Mouse (Mus musculus): ENCODE measurements at regions not wholly inside any gene's neighbourhood (a gene's known extent, or its start where the extent isn't known, plus 50 kb on each side); places are given as distances from the start of the nearest gene placed in this dataset.

DNA sequence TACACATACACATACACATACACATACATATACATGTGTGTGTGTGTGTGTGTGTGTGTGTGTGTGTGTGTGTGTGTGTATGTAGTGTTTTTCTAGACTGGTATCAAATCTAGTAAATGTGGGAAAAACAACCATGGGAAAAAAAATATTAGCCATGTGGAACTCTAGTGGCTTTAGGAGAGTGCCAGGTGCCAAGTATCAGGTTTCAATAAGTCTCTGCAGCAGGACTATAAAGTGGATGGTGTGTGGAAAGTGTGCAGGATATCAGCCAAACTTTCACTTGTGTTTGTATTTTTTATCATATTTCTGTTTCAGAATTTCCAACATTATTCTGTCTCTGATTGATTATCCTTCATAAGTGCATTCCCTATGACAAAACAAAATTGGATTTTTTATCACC lies 653.3 kb upstream of the Fam98a start:
- DNase-seq = no peak

GRCm38 (mm10) chr17:76184813-76185212 lies 633.1 kb upstream of the Fam98a start:
- DNase-seq = no peak

DNA sequence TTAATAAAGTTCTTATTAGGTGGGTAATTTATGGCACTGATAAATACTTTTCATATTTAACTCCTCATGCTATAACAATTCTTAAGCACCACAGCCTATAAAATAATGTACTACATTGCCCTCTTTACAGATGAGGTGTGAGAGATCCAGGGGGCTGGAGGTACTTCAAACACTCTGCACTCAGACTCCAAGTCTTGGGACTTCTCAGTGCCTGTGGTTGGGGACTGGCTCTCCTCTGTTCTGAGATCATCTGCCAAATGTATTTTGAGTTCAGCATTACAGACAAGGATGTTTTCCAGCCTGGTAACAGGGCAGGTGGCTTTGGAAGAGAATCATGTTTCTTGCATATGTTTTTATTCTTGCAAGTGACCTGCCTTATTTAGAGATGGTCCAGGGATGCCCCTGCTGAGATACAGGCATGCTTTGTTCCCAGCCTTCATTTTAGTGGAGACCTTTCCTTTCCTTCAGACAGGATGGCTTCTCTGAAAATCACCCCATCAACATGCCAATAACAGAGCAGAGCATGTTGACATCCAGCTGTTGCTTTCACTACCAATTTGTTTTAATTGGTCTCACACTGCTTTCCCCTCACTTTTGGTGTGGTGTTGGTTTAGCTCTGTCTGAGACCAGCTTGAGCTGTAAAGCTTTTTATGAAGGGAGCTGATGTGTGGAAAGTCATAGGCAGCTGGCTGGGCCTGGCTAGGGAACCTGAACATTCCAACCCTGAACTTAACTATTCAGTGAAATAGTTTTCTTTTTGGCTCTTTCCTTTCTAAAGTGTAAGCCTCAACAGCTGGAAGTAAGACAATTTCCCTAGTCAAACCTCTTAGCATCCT lies 585.1 kb upstream of the Fam98a start:
- no peak for DNase-seq

- no peak for DNase-seq
Observed at GRCm38 (mm10) chr17:76134030-76134429, 582.3 kb upstream of the Fam98a start.

DNA sequence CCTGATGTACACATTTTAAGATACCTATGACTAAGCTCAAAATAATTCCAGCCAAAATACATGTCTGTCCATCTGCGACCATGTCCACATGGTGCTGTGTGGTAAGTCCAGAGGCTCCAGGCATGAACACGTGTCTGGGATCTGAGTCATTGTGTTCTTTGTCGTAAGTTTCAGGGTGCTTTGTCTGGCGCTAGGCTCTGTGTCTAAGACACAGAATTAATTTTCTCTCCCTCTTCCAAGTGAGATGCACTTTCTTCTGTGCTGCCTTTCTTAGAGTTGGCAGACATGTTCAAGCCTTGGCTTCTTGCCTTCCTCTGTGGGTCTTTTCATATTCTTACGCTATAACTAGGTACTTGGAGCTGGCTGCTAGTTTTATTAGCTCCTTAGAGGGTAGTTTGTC lies 573.5 kb upstream of the Fam98a start:
- DNase-seq = no peak

- no peak for DNase-seq
Observed at GRCm38 (mm10) chr17:76111315-76112195, 559.8 kb upstream of the Fam98a start.

DNA sequence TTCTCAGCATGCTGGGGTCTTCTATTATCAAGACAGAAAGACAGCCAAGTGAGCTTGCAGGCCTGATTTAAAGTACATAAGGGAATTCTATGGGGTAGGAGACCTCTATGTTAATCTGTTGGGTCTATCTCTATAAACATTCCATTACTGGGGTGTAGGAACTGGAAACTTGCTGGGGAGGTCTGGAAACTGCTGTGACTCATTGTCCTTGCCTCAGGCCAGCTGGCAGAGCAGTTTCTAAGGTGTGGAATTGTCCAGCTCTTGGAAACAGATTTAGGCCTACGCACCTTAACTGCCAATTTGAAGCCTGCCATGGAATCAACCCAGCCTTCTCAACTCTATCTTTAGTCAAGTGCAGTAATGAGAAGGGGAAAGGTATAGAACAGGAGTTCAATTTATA lies 559.1 kb upstream of the Fam98a start:
- peak; percentile 7 for DNase-seq

- no peak for DNase-seq
Observed at GRCm38 (mm10) chr17:76083536-76083935, 531.8 kb upstream of the Fam98a start.

- no peak for DNase-seq
Observed at GRCm38 (mm10) chr17:76081780-76082179, 530.0 kb upstream of the Fam98a start.

GRCm38 (mm10) chr17:76046438-76046837 lies 494.7 kb upstream of the Fam98a start:
- DNase-seq = no peak

DNA sequence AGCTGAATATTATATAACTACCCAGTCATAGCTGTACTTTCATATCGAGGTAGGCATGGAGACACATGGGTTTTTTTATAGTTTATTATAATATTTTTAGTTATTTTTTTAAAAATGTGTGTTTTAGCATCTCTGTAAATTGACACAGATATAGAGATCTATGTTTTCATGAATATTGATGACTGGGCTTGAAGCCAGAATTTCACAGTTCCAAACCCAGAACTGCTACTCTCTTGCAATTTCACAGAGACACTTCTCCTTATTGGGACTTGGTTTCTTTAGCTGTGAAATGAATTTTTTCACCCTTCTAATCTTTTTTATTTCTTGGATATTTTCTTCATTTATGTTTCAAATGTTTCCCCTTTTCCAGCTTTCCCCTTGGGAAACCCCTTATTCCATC lies 481.0 kb upstream of the Fam98a start:
- DNase-seq = no peak

DNA sequence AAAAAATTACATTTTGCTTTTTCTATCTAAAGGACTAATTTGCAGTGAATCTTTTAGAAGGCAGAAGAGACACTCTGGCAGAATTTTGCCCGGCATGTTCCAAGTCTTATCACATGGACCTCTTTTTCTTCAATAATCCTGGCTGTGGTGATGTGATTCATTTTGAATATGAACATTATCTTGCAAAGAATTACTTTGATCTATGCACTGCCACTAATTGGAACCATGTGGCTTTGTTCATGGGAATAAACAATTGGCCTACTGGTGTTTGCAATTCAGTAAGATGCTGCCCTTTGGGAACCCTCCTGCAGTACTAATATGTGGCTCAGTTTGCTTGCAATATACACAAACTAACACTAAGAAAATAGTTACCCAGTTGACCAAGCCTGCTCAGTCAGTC lies 456.3 kb upstream of the Fam98a start:
- DNase-seq = no peak

GRCm38 (mm10) chr17:76002836-76003235 lies 451.1 kb upstream of the Fam98a start:
- no peak for DNase-seq

DNA sequence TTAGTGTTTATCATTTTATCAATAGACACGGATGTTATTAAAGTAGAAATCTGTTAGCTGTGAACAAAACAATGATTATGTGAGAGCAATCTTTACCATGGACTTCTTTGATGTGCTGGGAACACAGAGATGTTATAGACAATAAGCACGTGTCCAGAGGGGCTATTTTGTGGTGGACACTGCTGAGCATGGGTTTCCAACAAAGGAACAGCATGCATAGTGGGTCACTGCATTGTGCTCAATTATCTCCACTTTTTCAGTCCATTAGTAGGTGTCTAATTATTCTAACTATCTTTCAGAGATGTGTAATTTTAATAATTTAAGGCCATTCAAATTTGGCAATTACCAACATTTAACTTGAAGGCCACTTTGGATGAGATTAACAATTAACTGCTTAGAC lies 409.6 kb upstream of the Fam98a start:
- no peak for DNase-seq

DNA sequence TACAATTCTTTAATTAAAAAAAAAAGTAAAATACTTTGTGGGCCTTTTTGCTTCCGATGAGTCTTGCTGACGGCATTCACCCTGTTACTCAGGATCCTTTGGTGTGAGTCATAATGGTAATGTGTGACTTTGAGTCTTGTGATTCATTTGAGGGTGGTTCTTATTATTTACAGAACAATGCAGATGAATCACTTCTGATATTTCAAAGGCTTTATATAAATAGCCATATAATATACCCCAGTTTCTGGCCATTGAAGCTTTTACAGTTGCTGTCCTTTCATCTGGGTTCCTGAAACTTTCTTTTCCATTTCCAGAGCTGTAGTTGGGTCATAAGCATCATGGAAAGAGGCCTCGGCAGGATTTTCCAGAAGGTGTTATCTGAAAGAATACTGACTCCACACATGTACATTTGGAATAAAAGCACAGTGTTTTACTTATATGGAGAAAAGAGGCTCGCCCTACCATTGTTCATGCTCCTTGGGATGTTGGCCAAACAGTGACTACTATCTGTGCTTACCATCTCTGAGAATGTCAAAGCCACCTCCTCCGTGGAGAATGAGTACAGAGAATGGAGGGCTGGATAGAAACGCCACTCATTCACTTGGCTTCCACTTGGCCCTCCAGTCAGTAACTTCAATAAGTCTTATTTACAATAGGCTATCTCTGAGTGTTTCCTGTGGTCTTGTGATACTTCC lies 385.1 kb upstream of the Fam98a start:
- DNase-seq = no peak

DNA sequence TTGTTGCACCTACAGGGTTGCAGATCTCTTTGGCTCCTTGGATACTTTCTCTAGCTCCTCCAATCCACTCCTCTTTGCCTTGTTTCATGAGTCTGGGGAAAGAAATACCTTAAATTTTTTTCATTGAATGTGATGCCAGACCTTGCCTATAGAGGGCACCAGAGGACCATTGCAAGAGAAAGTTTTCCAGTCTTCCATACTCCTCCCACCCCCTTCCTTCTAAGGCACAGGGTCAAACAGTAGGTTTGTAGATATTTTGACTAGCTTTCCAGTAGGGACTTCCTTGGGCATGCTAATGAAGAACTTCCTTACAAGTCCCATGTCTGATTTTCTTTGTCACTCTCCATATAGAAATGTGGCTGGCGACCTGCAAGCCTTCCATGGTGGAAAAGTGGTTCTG lies 379.3 kb upstream of the Fam98a start:
- peak; percentile 10 for DNase-seq

DNA sequence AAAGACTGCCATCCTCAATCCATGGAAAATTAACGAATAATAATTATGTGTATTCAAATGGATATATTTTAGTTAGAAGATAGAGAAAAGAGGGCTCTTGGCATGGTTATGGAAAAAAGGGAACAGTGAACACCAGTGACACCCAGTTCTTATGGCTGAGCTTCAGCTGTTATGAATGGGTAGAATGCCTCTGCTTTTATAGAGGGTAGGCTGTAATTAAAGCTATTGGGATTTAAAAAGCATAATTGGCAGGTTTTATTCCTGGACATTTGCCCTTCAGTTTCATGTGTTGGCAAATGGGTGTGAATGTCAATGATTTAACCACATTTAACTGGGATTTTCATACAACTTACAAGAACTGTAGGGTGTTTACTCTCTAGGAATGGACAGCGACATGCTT lies 368.5 kb upstream of the Fam98a start:
- DNase-seq = no peak

- no peak for DNase-seq
Observed at GRCm38 (mm10) chr17:75917020-75917419, 365.3 kb upstream of the Fam98a start.

DNA sequence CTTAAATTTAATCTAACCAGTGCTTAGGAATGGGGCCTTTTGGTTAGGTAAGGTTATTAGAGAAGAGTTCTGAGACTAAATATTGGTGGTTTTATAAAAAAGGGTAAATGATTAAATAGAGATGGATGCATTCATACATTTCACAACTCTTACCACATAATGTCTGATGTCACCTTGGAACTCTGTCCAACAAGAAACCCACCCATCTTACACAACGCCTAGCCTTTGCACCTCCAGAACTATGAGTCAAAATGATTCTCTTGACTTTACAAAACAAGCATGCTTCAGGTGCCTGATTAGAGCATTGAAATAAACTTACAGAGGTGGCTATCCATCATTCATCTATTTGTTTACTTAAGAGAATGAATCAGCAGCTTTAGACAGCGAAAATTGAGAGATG lies 364.8 kb upstream of the Fam98a start:
- DNase-seq = no peak

DNA sequence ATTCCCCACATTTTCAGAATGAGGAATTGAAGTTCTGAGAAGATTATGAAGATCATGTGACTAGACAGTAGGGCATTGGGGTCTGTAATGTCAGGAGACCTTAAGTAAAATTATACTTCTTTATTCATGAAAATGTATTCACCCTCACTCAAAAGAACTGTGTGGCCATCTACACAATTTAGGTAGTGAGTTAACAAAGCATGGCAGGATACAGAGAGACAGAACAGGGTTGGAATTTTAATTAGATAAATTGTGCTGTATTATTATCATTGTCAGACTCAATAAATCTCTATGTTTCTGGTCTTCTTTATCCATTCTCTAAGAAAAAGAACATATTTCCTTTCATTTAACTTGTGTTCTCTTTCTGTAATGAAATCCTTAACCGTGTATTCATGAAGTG lies 363.5 kb upstream of the Fam98a start:
- no peak for DNase-seq

- no peak for DNase-seq
Observed at GRCm38 (mm10) chr17:75907085-75907484, 355.3 kb upstream of the Fam98a start.

DNA sequence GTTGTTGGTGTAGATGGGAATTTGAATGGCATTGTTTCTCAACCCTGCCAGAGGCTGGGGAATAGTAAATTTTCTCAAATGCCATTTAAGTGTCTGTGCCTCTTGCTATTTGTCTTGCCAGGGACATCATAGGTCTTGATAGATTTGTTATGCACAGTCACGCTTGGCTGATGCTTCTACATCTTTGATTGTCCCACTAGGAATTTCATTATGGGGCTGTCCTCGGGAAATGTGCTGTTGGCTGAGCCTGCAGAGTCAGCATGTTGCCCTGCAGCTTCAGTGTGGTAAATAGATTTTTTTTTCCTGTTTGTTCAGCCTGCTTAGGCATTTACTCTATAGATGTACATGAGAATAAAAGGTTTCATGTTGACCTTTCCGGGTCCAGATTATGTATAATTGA lies 354.9 kb upstream of the Fam98a start:
- no peak for DNase-seq

- no peak for DNase-seq
Observed at GRCm38 (mm10) chr17:75895436-75895835, 343.7 kb upstream of the Fam98a start.

DNA sequence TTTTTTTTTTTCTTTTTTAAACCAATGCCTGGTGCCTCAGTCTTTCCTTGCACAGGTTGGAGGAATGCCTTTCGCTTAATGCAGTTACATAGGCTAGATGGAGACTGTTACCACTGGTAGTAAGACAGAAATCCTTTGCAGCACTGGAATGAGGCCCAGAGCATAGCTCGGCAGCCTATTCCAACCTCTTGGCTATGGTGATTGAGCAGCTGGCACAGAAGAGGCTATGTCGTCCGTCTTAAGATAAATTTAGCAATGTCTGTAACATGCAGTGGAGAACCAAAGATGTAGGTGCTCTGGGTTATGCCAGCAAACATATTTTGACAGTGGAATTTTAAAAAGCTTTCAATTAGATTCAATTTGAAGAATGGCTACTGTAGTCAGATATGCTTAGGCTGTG lies 343.2 kb upstream of the Fam98a start:
- no peak for DNase-seq

Measured in kidney, adult 18-20 months (tissue).